Mouse (Mus musculus) embryo, embryonic 11 days (tissue): ENCODE results near the gene Lekr1.

Experiments used
- DNase-seq: peaks from one replicate; pipeline ENCODE4 v3.0.0-alpha.2; 2015

Lekr1 gene

GRCm38 (mm10) chr3:65842515-65843184 is 176.6 kb downstream of the Lekr1 start:
- no peak for DNase-seq

GRCm38 (mm10) chr3:65843185-65843552 is 177.1 kb downstream of the Lekr1 start:
- no peak for DNase-seq

GRCm38 (mm10) chr3:65844302-65844701 is 178.3 kb downstream of the Lekr1 start:
- no peak for DNase-seq

GRCm38 (mm10) chr3:65844851-65845552 is 179.0 kb downstream of the Lekr1 start:
- DNase-seq = no peak

- no peak for DNase-seq
Observed at GRCm38 (mm10) chr3:65847158-65847787, 181.2 kb downstream of the Lekr1 start.

GRCm38 (mm10) chr3:65853746-65854145 is 187.7 kb downstream of the Lekr1 start:
- no peak for DNase-seq

GRCm38 (mm10) chr3:65855521-65855920 is 189.5 kb downstream of the Lekr1 start:
- DNase-seq = no peak

GRCm38 (mm10) chr3:65858118-65858517 is 192.1 kb downstream of the Lekr1 start:
- DNase-seq = no peak

- peak; percentile 68 for DNase-seq
Observed at GRCm38 (mm10) chr3:65858741-65859348, 192.8 kb downstream of the Lekr1 start.

GRCm38 (mm10) chr3:65859750-65860149 is 193.7 kb downstream of the Lekr1 start:
- no peak for DNase-seq

GRCm38 (mm10) chr3:65860903-65861302 is 194.9 kb downstream of the Lekr1 start:
- peak; percentile 36 for DNase-seq

- peak; percentile 80 for DNase-seq
Observed at GRCm38 (mm10) chr3:65861471-65861881, 195.4 kb downstream of the Lekr1 start.

- peak; percentile 88 for DNase-seq
Observed at GRCm38 (mm10) chr3:65863297-65863696, 197.3 kb downstream of the Lekr1 start.

GRCm38 (mm10) chr3:65863762-65864377 is 197.8 kb downstream of the Lekr1 start:
- DNase-seq = no peak

GRCm38 (mm10) chr3:65868931-65869330 is 202.9 kb downstream of the Lekr1 start:
- DNase-seq = no peak

GRCm38 (mm10) chr3:65869724-65870123 is 203.7 kb downstream of the Lekr1 start:
- no peak for DNase-seq

- peak; percentile 87 for DNase-seq
Observed at GRCm38 (mm10) chr3:65871188-65871603, 205.2 kb downstream of the Lekr1 start.

GRCm38 (mm10) chr3:65871609-65872272 is 205.7 kb downstream of the Lekr1 start:
- DNase-seq = peak; percentile 47

GRCm38 (mm10) chr3:65873093-65873830 is 207.2 kb downstream of the Lekr1 start:
- DNase-seq = no peak
